Mouse (Mus musculus) kidney, embryonic 14.5 days (tissue): ENCODE measurements around the gene Gm8453. TPM values are rescaled to one million over a fixed set of nuclear protein-coding genes. Genes with fewer than 3 reads are reported as not detected.
"Not testable (repeated sequence)": the region's sequence is repeated elsewhere in the genome, so short reads cannot be mapped to it uniquely, and the experiment has no call there.

ENCODE experiments used
- ATAC-seq: fragments of 200-750 bp; cut with Nextera tagmentation; 2 replicates; pipeline ENCODE4 v1.8.0; 2017; ENCODE audit warnings: moderate number of reproducible peaks, mild to moderate bottlenecking, moderate TSS enrichment, moderate library complexity; ENCODE audit not compliant: low FRiP score, low TSS enrichment
- H3K27ac ChIP-seq: fragments of 300-500 bp; sonication (generic); 2 replicates; pipeline ENCODE4 v1.5.1; 2014; ENCODE audit warnings: low read depth, mild to moderate bottlenecking, low read length, moderate library complexity, mixed read lengths
- H3K27me3 ChIP-seq: fragments of 300-500 bp; sonication (generic); 2 replicates; pipeline ENCODE4 v1.6.1; 2014; ENCODE audit warnings: mild to moderate bottlenecking, low read length; ENCODE audit not compliant: control insufficient read depth, insufficient read depth
- H3K36me3 ChIP-seq: fragments of 300-500 bp; sonication (generic); 2 replicates; pipeline ENCODE4 v1.6.1; 2014; ENCODE audit warnings: low read length, mixed read lengths; ENCODE audit not compliant: control insufficient read depth, insufficient read depth
- H3K4me1 ChIP-seq: fragments of 300-500 bp; sonication (generic); 2 replicates; pipeline ENCODE4 v1.6.1; 2014; ENCODE audit warnings: low read length, mixed read lengths; ENCODE audit not compliant: control insufficient read depth, insufficient read depth
- H3K4me2 ChIP-seq: fragments of 300-500 bp; sonication (generic); replicated peaks from 2 replicates; pipeline ENCODE4 v1.6.1; 2014; ENCODE audit warnings: low read depth, mild to moderate bottlenecking, low read length
- H3K4me3 ChIP-seq: fragments of 300-500 bp; sonication (generic); 2 replicates; pipeline ENCODE4 v1.5.1; 2014; ENCODE audit warnings: mild to moderate bottlenecking, low read length
- H3K9ac ChIP-seq: fragments of 300-500 bp; sonication (generic); 2 replicates; pipeline ENCODE4 v1.6.1; 2014; ENCODE audit warnings: low read depth, mild to moderate bottlenecking, low read length, moderate library complexity
- H3K9me3 ChIP-seq: fragments of 300-500 bp; sonication (generic); 2 replicates; pipeline ENCODE4 v1.6.1; 2016; ENCODE audit warnings: low read length; ENCODE audit not compliant: control insufficient read depth
- WGBS: fragments of 180-500 bp; shearing (Covaris S2); extraction: QIAGEN DNeasy Blood & Tissue Kit; methylation state at CpG from one replicate; pipeline ENCODE4 v1.1.7; 2014; 5-methylcytosine and 5-hydroxymethylcytosine counted together
- polyA plus RNA-seq: library from polyadenylated mRNA; unstranded; fragments of >200 nt; fragmentation: Nextera tagmentation; extraction: Ambion mirVana; gene quantifications from 2 replicates; pipeline ENCODE4 v1.2.1, GENCODE M21; 2014

The Gm8453 gene
- polyA plus RNA-seq, result not detected in 2 replicates

DNA sequence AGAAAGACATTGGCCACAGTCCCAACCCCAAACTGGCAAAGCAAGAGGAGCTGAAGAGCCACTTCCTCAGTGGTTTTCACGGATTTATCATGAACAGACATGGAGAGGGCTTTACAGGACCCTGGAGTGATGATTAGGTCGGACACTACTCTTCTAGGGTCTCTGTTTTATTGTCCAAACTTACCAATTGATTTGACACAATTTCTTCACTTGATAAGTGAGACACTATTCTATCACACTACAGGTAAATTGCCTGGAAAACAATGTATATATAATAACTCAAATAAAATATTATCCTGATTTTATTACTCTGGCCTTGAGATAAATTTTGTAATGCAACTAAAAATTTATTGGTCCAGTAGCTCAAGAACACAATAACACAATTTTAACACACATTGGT is at the start of gene Gm8453:
Gene Gm8453, minus strand, starts transcription at position 101 of the 400 bp plus-strand sequence.
- not testable (repeated sequence) for H3K4me3 ChIP-seq, ATAC-seq, H3K9me3 ChIP-seq, H3K4me2 ChIP-seq, H3K9ac ChIP-seq, H3K4me1 ChIP-seq, H3K27me3 ChIP-seq, H3K27ac ChIP-seq, H3K36me3 ChIP-seq
- 30% methylated on average over 1 of the region's 2 CpGs for WGBS

DNA sequence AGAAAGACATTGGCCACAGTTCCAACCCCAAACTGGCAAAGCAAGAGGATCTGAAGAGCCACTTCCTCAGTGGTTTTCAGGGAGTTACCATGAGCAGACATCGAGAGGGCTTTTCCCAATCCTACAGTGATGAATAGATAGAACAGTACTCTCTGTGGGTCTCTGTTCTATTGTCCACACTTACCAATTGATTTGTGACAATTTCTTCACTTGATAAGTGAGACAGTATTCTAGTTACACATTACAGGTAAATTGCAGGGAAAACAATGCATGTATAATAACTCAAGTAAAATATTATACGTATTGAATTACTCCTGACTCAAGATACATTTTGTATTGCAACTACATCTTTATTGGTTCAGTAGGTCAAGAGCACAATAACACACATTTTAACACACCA is 28.1 kb downstream of the Gm8453 start, which contains the start of gene Gm8653:
Gene Gm8653, minus strand, starts transcription at position 101 of the 400 bp plus-strand sequence.
- not testable (repeated sequence) for H3K4me2 ChIP-seq, H3K9ac ChIP-seq, H3K4me3 ChIP-seq, H3K36me3 ChIP-seq, ATAC-seq, H3K4me1 ChIP-seq, H3K27me3 ChIP-seq, H3K9me3 ChIP-seq, H3K27ac ChIP-seq
- WGBS, result no CpG with 5 or more reads among the region's 2 CpGs

- not testable (repeated sequence) for H3K4me3 ChIP-seq, ATAC-seq
- no CpG with 5 or more reads among the region's 3 CpGs for WGBS
These were observed 40.2 kb downstream of the Gm8453 start, which contains the start of gene Vmn1r143 for GRCm38 (mm10) chr7:22189077-22189476. TSS of gene Vmn1r143 (plus strand) at chr7:22189377.

More at GRCm38 (mm10) chr7:22189077-22189476, 40.2 kb downstream of the Gm8453 start, which contains the start of gene Vmn1r143:
- not testable (repeated sequence) for H3K4me2 ChIP-seq, H3K4me1 ChIP-seq, H3K27ac ChIP-seq, H3K9me3 ChIP-seq, H3K36me3 ChIP-seq, H3K9ac ChIP-seq, H3K27me3 ChIP-seq

Other genes with a start within 250 kb of the Gm8453 start
- gene Vmn1r137, start 234.9 kb downstream of the Gm8453 start, polyA plus RNA-seq, result not detected in 2 replicates
- not detected in 2 replicates for gene Vmn1r138, start 200.6 kb downstream of the Gm8453 start, polyA plus RNA-seq
- not detected in 2 replicates for gene Gm6176, start 173.2 kb downstream of the Gm8453 start, polyA plus RNA-seq
- gene Vmn1r139, start 160.4 kb downstream of the Gm8453 start, polyA plus RNA-seq, result not detected in 2 replicates
- gene Gm16451, start 111.2 kb downstream of the Gm8453 start, polyA plus RNA-seq, result not detected in 2 replicates
- not detected in 2 replicates for gene Gm10666, start 94.7 kb downstream of the Gm8453 start, polyA plus RNA-seq
- not detected in 2 replicates for gene Vmn1r142, start 65.4 kb downstream of the Gm8453 start, polyA plus RNA-seq
- gene Vmn1r143, start 40.1 kb downstream of the Gm8453 start, polyA plus RNA-seq, result not detected in 2 replicates
- gene Gm8653, start 28.2 kb downstream of the Gm8453 start, polyA plus RNA-seq, result not detected in 2 replicates
- gene Gm4187, start 100.2 kb upstream of the Gm8453 start, polyA plus RNA-seq, result not detected in 2 replicates
- not detected in 2 replicates for gene Gm8660, start 141.6 kb upstream of the Gm8453 start, polyA plus RNA-seq
- not detected in 2 replicates for gene Vmn1r148, start 184.1 kb upstream of the Gm8453 start, polyA plus RNA-seq
- gene Vmn1r149, start 208.7 kb upstream of the Gm8453 start, polyA plus RNA-seq, result not detected in 2 replicates
- not detected in 2 replicates for gene Gm10665, start 234.6 kb upstream of the Gm8453 start, polyA plus RNA-seq